Mouse (Mus musculus): ENCODE measurements around the gene Vrk1. TPM values are rescaled to one million over a fixed set of nuclear protein-coding genes. Genes with fewer than 3 reads are reported as not detected.

Vrk1 gene
- total RNA-seq, 2 experiments from 2014 or later: 13.8 to 50.0 TPM

- no peak for ATAC-seq (replicated peaks; ENCODE audit: low FRiP score, poor library complexity, severe bottlenecking)
Observed at GRCm38 (mm10) chr12:106102003-106102402, 92.0 kb downstream of the Vrk1 start.

GRCm38 (mm10) chr12:106102726-106103643, 93.0 kb downstream of the Vrk1 start:
- ATAC-seq (replicated peaks; ENCODE audit: low FRiP score, poor library complexity, severe bottlenecking): no peak

DNA sequence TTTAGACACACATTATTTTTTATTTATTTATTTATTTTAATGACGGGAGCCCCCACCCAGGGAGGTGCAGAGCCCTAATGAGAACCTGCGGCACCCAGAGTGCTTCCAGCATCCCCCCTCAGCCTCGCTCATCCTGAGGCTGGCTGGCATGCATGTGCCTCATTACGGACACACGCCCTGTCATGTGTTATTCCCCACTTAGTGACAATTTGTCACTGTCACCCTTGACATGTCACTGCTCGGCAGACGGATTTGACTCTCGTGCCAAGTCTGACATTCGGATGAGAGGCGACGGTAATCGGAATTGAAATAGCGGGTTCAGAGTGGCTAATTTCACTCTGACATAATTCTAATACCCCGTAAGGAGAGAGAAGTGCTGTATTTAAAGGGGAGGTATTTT, 97.2 kb downstream of the Vrk1 start:
- no peak for ATAC-seq (replicated peaks; ENCODE audit: low FRiP score, poor library complexity, severe bottlenecking)

GRCm38 (mm10) chr12:106115070-106115891, 105.3 kb downstream of the Vrk1 start:
- no peak for ATAC-seq (replicated peaks; ENCODE audit: low FRiP score, poor library complexity, severe bottlenecking)

DNA sequence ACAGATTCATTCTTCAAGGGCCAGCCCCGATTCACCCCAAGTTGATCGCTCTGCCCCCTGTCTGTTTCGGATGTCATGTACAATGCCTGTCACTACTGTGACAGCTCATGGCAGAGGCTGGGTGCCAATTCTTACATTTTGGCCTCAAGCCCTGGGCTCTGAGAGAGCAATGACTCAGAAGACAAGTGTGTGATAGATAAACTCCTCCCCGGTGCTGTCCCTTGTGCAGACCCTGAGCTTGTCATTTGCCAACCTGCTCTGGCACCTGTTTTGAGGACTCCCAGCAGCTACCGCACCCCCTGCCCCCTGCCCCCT, 105.8 kb downstream of the Vrk1 start:
- ATAC-seq (replicated peaks; ENCODE audit: low FRiP score, poor library complexity, severe bottlenecking): no peak

DNA sequence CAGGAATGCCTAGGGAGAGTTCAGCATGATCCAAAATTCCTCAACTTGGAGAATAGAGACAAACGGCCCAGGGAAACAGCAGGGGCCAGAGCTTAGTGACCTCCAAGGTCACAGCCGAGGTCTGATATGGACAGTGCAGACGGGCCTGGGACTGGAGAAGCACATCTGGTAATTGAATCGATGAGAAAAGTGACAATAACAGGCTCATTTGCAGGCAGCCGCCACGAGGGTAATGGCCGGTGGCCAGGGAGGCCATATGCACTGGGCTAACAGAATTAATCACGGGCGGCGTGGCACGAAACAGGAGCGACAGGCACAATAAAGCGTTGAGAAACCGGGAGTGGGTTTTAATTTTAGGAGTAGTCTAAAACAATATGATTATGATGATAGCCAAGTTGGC, 113.2 kb downstream of the Vrk1 start:
- no peak for ATAC-seq (replicated peaks; ENCODE audit: low FRiP score, poor library complexity, severe bottlenecking)

DNA sequence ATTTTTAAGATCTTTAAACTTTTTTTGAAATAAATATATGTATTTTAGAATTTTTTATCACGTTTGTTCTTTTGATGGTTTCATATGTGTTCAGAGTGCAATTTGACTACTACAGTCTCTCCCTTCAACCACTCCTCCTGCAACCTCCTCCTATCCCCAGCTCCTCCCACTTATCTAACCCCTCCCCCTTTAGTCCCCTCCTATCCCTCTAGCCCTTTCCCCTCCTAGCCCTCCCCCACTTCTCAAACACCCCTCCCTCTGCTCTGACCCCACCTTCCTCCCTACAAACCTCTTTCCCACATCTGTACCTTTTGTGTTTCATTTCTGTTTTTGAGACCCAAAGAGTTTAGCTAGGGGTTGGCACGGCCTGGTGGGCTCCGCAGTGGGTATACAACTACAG, 114.6 kb downstream of the Vrk1 start:
- no peak for ATAC-seq (replicated peaks; ENCODE audit: low FRiP score, poor library complexity, severe bottlenecking)

Other genes with a start within 250 kb of the Vrk1 start
- gene Papola, start 225.5 kb upstream of the Vrk1 start, total RNA-seq (2015; ENCODE audit: low replicate concordance): 63.8 and 82.3 TPM in 2 replicates
- 43.4 and 72.4 TPM in 2 replicates for gene Papola, start 225.5 kb upstream of the Vrk1 start, total RNA-seq (2017; ENCODE audit: low replicate concordance)

Measured in erythroblast, adult 5-6 weeks (primary cell).